Mouse (Mus musculus) liver, adult 2 months (tissue): ENCODE measurements around the gene Ccdc127.

ENCODE experiments used
- CTCF ChIP-seq: fragments of 200-500 bp; IDR thresholded peaks from 2 replicates; pipeline ENCODE4 v1.5.1; 2011; ENCODE audit warnings: low read depth, low read length, control low read depth
- POLR2A ChIP-seq: fragments of 200-500 bp; IDR thresholded peaks from 2 replicates; pipeline ENCODE4 v1.6.1; 2011; ENCODE audit warnings: low read length, control low read depth; ENCODE audit not compliant: insufficient read depth; ENCODE audit errors: extremely low read depth

- TF ChIP-seq CTCF (no peak), POLR2A (no peak)
Observed at GRCm38 (mm10) chr13:74316789-74317169, 33.3 kb upstream of the Ccdc127 start.
